Mouse (Mus musculus): Measurements from ENCODE around the gene AB124611. TPM values are rescaled to one million over a fixed set of nuclear protein-coding genes. Genes with fewer than 3 reads are reported as not detected.

The AB124611 gene
- polyA plus RNA-seq, 1 experiment: 0.13 TPM

DNA sequence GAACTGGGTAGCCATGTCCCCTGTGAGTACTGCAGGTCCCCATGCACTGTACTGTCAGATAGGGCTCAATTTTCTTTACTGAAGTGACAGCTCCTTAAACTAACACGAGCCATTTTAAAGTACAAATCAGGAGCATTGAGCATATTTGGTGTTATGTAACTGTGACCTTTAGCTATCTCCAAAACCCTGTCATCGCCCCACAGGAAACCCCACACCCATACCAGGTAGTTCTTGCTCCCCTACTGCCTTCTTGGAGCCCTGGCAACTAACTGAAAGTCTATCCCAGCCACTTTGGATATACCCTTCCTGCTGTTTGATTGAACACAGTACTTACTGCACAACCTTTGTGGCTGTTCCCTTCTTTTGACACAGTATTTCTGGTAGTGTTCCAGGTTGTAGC is 41.1 kb downstream of the AB124611 start:
- no peaks in the 10 kb centered on the region for H3K27me3 ChIP-seq (ENCODE audit: control insufficient read depth)
- no peak overlapping the region for H3K4me3 ChIP-seq (replicated peaks)
- peaks cover 82% of the 10 kb centered on the region for H3K36me3 ChIP-seq (ENCODE audit: control insufficient read depth)
- TF ChIP-seq TAL1 (IDR thresholded peaks at IDR 0.05; ENCODE audit: low read length) (no peak), GATA1 (IDR thresholded peaks at IDR 0.05; ENCODE audit: low read length) (no peak)
- H3K9me3 ChIP-seq (ENCODE audit: control insufficient read depth, low read length): no peaks in the 10 kb centered on the region
- H3K4me1 ChIP-seq (ENCODE audit: control insufficient read depth): peaks cover 55% of the 10 kb centered on the region

DNA sequence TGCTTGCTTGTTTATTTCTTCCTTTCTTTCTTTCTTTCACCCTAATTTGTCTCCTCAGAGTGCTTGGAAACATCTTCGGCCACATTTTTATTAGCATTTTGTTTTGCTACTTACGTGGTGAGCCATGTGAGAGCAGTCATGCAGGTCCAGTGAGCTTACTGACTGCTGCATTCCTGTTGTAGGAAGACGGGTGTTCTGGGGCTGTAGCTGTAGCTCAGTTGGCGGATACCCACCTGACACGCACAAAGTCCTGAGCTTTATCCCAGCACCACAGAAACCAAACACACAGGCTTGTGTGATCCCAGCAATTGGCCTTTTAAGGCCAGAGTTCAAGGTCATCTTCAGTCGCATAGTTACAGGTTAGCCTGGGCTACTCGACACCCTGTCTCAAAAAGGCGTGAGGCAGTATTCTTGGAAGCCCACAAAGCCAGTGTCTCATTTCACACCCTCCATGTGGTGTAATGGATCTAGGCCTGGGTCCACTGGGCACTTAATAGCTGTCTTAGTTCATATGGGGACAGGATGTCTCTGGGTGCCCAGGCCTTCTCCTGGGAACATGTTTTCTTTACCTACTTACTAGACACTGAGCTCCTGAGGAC is 42.8 kb downstream of the AB124611 start:
- Histone ChIP-seq H3K4me3 (replicated peaks) (no peak overlapping the region), H3K27me3 (ENCODE audit: control insufficient read depth) (no peaks in the 10 kb centered on the region), H3K4me1 (ENCODE audit: control insufficient read depth) (peaks cover 44% of the 10 kb centered on the region), H3K9me3 (ENCODE audit: control insufficient read depth, low read length) (no peaks in the 10 kb centered on the region), H3K36me3 (ENCODE audit: control insufficient read depth) (peaks cover 83% of the 10 kb centered on the region)
- TF ChIP-seq GATA1 (IDR thresholded peaks at IDR 0.05; ENCODE audit: low read length): no peak
- TF ChIP-seq TAL1 (IDR thresholded peaks at IDR 0.05; ENCODE audit: low read length): no peak

DNA sequence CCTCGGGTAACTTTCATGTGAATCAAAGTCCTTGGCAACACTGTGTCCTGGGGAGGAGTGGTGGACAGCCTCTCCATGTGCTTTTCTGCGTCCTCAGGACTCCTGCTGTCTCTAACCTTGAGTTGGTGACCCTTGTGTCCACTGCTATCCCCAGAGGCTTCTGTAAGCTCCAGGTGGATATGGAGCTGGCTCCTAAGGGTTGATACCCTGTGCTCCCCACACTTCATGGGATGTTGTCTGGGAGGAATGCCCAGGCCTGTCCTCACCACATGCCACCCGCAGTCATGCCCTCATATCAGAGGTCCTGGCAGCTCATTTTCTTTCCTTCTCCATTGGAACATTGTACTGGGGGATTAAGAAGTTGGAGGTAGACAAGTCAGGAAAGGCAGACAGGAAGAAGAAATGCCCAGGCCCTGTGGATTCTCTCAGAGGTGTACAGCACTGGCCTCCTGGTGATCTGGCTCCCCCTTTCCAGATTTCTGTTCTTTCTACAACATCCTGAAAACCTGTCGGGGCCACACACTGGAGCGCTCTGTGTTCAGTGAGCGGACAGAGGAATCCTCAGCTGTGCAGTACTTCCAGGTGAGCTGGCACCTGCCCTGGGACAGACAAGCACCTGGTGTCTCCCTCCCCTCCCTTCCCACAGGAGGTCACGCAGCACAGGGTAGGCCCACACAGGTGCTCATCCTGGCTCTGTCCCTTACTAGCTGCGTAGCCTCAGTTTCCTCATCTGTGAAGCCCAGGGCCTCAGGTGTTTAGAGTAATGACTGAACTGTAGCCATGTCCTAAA is 48.2 kb downstream of the AB124611 start:
- H3K9me3 ChIP-seq (ENCODE audit: control insufficient read depth, low read length): no peaks in the 10 kb centered on the region
- H3K27me3 ChIP-seq (ENCODE audit: control insufficient read depth): no peaks in the 10 kb centered on the region
- peaks cover 6% of the 10 kb centered on the region; the same call in 1 of the 2 replicates for H3K4me1 ChIP-seq (ENCODE audit: control insufficient read depth)
- no peak for TF ChIP-seq TAL1 (IDR thresholded peaks at IDR 0.05; ENCODE audit: low read length)
- no peak for TF ChIP-seq GATA1 (IDR thresholded peaks at IDR 0.05; ENCODE audit: low read length)
- H3K4me3 ChIP-seq (replicated peaks): no peak overlapping the region
- H3K36me3 ChIP-seq (ENCODE audit: control insufficient read depth): peaks cover 96% of the 10 kb centered on the region

DNA sequence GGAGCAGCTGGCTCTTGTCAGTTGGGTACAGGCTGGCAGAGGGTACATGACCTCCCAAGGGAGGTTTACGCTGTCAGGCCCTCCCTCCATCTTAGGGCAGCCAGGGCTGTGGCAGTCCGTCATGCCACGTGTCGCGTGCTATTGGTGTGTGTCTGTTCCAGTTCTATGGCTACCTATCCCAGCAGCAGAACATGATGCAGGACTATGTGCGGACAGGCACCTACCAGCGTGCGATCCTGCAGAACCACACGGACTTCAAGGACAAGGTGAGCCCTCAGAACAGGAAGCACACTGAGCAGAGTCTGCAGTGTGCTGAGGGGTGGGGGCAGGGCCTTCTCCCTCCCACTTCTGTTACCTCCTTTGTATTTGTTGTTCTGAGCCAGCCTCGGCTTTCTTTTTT is 49.3 kb downstream of the AB124611 start:
- H3K4me3 ChIP-seq (replicated peaks): no peak overlapping the region
- peaks cover 6% of the 10 kb centered on the region; the same call in 1 of the 2 replicates for H3K4me1 ChIP-seq (ENCODE audit: control insufficient read depth)
- no peaks in the 10 kb centered on the region for H3K9me3 ChIP-seq (ENCODE audit: control insufficient read depth, low read length)
- peaks cover 97% of the 10 kb centered on the region for H3K36me3 ChIP-seq (ENCODE audit: control insufficient read depth)
- TF ChIP-seq TAL1 (IDR thresholded peaks at IDR 0.05; ENCODE audit: low read length) (no peak), GATA1 (IDR thresholded peaks at IDR 0.05; ENCODE audit: low read length) (no peak)
- H3K27me3 ChIP-seq (ENCODE audit: control insufficient read depth): no peaks in the 10 kb centered on the region

DNA sequence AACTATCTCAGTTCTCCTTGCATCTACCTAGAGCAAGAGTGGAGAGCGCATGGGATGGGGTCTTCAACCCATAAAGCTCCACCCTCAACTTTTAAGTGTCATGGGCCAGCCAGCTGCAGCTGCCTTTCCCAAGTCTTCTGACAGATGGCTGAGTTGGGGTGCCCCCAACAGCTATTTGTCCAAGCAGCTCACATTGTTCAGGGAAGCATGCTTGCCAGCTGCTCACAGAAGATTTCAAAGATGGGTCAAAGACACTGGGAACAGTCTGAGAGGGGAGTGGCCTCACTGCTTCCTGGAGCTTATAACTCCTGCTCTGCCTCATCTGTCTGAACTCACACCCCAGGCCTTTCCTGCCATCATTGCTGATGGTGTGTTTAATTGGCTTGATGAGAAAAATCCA is 50.3 kb downstream of the AB124611 start:
- no peak overlapping the region for H3K4me3 ChIP-seq (replicated peaks)
- TF ChIP-seq TAL1 (IDR thresholded peaks at IDR 0.05; ENCODE audit: low read length): no peak
- H3K27me3 ChIP-seq (ENCODE audit: control insufficient read depth): no peaks in the 10 kb centered on the region
- peaks cover 98% of the 10 kb centered on the region for H3K36me3 ChIP-seq (ENCODE audit: control insufficient read depth)
- H3K4me1 ChIP-seq (ENCODE audit: control insufficient read depth): peaks cover 6% of the 10 kb centered on the region; the same call in 1 of the 2 replicates
- H3K9me3 ChIP-seq (ENCODE audit: control insufficient read depth, low read length): no peaks in the 10 kb centered on the region

DNA sequence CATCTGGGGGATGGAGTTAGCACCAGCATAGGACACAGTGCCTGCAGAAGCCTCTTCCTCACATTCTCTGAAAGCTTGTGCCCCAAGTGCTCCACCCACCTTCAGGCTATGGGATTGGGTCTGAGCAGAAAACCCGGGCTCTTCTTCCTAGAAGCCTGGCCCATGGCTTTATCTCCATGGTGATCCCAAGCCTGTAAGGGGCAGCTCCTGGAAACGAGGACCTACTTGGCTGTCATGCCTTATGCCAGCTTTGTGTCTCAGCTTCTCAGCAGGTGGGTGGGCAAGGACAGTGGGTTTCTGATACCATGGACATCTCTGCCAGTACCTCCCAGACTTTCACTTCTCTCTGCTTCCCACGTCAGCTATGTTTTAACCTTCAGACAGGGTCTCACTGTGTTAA is 52.2 kb downstream of the AB124611 start:
- peaks cover 98% of the 10 kb centered on the region for H3K36me3 ChIP-seq (ENCODE audit: control insufficient read depth)

DNA sequence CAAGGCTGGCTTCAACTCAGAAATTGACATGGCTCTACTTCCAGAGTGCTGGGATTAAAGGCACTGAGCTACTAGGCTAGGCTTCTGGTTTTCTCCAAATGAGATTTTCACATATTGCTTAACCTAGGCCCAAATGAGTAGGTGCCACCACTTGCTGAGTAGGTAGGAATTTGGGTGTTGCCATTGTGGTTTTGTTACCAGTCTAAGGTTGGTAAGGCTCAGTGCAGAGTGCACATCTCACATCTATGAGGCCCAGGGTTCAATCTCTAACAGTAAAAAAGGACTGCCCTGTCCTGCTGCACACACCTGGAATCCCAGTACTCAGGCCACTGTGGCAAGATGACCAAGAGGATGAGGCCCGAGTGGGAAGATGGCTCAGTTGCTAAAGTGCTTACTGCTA is 59.4 kb downstream of the AB124611 start:
- Histone ChIP-seq H3K4me3 (replicated peaks) (no peak overlapping the region), H3K4me1 (ENCODE audit: control insufficient read depth) (peaks cover 2% of the 10 kb centered on the region; the same call in 1 of the 2 replicates), H3K36me3 (ENCODE audit: control insufficient read depth) (peaks cover 99% of the 10 kb centered on the region), H3K27me3 (ENCODE audit: control insufficient read depth) (no peaks in the 10 kb centered on the region), H3K9me3 (ENCODE audit: control insufficient read depth, low read length) (no peaks in the 10 kb centered on the region)
- TF ChIP-seq GATA1 (IDR thresholded peaks at IDR 0.05; ENCODE audit: low read length): no peak
- no peak for TF ChIP-seq TAL1 (IDR thresholded peaks at IDR 0.05; ENCODE audit: low read length)

More for the DNA sequence above, 52.2 kb downstream of the AB124611 start:
- no peaks in the 10 kb centered on the region for H3K9me3 ChIP-seq (ENCODE audit: control insufficient read depth, low read length)
- no peak overlapping the region for H3K4me3 ChIP-seq (replicated peaks)
- H3K4me1 ChIP-seq (ENCODE audit: control insufficient read depth): peaks cover 6% of the 10 kb centered on the region; the same call in 1 of the 2 replicates
- no peaks in the 10 kb centered on the region for H3K27me3 ChIP-seq (ENCODE audit: control insufficient read depth)
- TF ChIP-seq TAL1 (IDR thresholded peaks at IDR 0.05; ENCODE audit: low read length) (no peak), GATA1 (IDR thresholded peaks at IDR 0.05; ENCODE audit: low read length) (no peak)

DNA sequence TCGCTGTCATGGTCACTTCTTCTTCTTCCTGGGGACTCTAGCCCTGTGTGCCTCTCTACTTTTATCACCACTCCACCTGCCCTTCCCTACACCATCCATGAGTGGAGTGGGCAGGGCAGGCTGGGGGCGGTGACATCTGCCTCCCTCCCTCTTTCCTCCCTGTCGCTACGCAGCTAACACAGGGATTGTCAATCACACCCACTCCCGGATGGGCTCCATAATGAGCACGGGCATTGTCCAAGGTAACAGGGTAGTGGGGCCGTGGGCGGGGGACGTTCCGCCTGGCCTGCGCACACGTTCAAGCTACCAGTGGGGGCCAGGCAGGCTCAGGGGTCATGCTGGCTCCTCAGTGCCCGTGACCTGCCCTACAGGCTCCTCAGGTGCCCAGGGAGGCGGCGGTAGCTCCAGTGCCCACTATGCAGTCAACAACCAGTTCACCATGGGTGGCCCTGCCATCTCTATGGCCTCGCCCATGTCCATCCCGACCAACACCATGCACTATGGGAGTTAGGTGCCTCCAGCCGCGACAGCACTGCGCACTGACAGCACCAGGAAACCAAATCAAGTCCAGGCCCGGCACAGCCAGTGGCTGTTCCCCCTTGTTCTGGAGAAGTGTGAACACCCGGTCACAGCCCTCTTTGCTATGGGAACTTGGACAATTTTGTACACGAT is 61.8 kb downstream of the AB124611 start:
- peaks cover 16% of the 10 kb centered on the region for H3K4me1 ChIP-seq (ENCODE audit: control insufficient read depth)
- H3K9me3 ChIP-seq (ENCODE audit: control insufficient read depth, low read length): no peaks in the 10 kb centered on the region
- TF ChIP-seq TAL1 (IDR thresholded peaks at IDR 0.05; ENCODE audit: low read length) (no peak), GATA1 (IDR thresholded peaks at IDR 0.05; ENCODE audit: low read length) (no peak)
- peaks cover 84% of the 10 kb centered on the region for H3K36me3 ChIP-seq (ENCODE audit: control insufficient read depth)
- H3K4me3 ChIP-seq (replicated peaks): no peak overlapping the region
- no peaks in the 10 kb centered on the region for H3K27me3 ChIP-seq (ENCODE audit: control insufficient read depth)

DNA sequence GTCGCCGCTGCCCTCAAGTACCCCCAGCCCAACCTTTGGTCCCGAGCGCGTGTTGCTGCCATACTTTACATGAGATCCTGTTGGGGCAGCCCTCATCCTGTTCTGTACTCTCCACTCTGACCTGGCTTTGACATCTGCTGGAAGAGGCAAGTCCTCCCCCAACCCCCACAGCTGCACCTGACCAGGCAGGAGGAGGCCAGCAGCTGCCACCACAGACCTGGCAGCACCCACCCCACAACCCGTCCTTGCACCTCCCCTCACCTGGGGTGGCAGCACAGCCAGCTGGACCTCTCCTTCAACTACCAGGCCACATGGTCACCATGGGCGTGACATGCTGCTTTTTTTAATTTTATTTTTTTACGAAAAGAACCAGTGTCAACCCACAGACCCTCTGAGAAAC is 62.4 kb downstream of the AB124611 start:
- TF ChIP-seq TAL1 (IDR thresholded peaks at IDR 0.05; ENCODE audit: low read length) (no peak), GATA1 (IDR thresholded peaks at IDR 0.05; ENCODE audit: low read length) (no peak)
- Histone ChIP-seq H3K4me3 (replicated peaks) (no peak overlapping the region), H3K4me1 (ENCODE audit: control insufficient read depth) (peaks cover 22% of the 10 kb centered on the region), H3K27me3 (ENCODE audit: control insufficient read depth) (no peaks in the 10 kb centered on the region), H3K9me3 (ENCODE audit: control insufficient read depth, low read length) (no peaks in the 10 kb centered on the region), H3K36me3 (ENCODE audit: control insufficient read depth) (peaks cover 78% of the 10 kb centered on the region)
